Mouse (Mus musculus) spleen, adult 2 months (tissue): ENCODE measurements at regions not wholly inside any gene's neighbourhood (a gene's known extent, or its start where the extent isn't known, plus 50 kb on each side); places are given as distances from the start of the nearest gene placed in this dataset.

Experiments
- CTCF ChIP-seq: fragments of 200-500 bp; IDR thresholded peaks from 2 replicates; pipeline ENCODE4 v1.5.1; 2011; ENCODE audit warnings: mild to moderate bottlenecking, inconsistent platforms; ENCODE audit not compliant: insufficient read depth, insufficient read length, insufficient replicate concordance; ENCODE audit errors: extremely low read depth
- POLR2A ChIP-seq: fragments of 200-500 bp; IDR thresholded peaks from 2 replicates; pipeline ENCODE4 v1.6.1; 2011; ENCODE audit warnings: low read depth, low read length, inconsistent platforms

DNA sequence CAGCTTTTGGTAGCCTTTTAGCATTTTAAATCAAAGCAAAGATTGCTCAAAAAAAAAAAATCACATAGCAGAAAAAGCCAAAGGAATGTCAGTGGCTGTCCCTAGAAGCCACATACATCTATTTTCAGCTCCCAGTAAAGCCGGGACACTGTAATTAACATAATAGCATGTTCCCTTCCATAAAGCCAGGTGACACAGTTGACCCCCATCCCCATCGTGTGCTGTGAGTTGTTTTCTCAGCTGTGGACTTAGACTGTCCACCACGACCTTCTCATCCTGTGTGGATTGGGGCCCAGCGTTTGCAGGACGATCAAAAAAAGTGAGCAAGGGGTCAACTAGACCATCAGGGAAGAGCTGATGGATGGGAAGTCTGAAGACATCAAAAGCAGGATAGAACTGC, 78.9 kb upstream of the Ctnnb1 start:
- TF ChIP-seq POLR2A (no peak), CTCF (no peak)
